Mouse (Mus musculus) embryonic stem cell, embryonic (primary cell): ENCODE results near the gene Slc35f6.

ENCODE experiments used
- CTCF ChIA-PET, 4 experiments: fragments of 300-600 bp in 2 of 4; fragments of 350-600 bp in 2 of 4; sonication (Branson Sonifier 250); formaldehyde crosslinking; loops; one replicate each; lab custom pipeline; 2022; ENCODE audit warnings: inconsistent platforms in 2 of 4; lab: Charles Lee
- POLR2A ChIA-PET, 4 experiments: fragments of 300-600 bp in 2 of 4; fragments of 350-600 bp in 2 of 4; sonication (Branson Sonifier 250); formaldehyde crosslinking; loops; one replicate each; lab custom pipeline; 2022; ENCODE audit warnings: antibody characterized with exemption in 4 of 4, inconsistent platforms in 1 of 4; lab: Charles Lee

The Slc35f6 gene

GRCm38 (mm10) chr5:30686781-30687180 is 39.0 kb downstream of the Slc35f6 start:
- POLR2A ChIA-PET: interaction anchor here in 3 of 4 experiments (0.6 to 3.0 kb wide), 5 partner anchors 10 to 451 kb away, joined by 3 to 14 read pairs (median 3); no protein-coding TSS in a partner anchor
- CTCF ChIA-PET: interaction anchor here (0.5 to 2.3 kb wide), 38 partner anchors 10 to 960 kb away, joined by 3 to 17 read pairs (median 3); partner anchors contain the start of genes Cenpa (in 1 of the 4) and Slc35f6 (in 1 of the 4)

GRCm38 (mm10) chr5:30700361-30701000 is 52.7 kb downstream of the Slc35f6 start:
- POLR2A ChIA-PET: interaction anchor here in 2 of 4 experiments (0.9 to 1.6 kb wide), 5 partner anchors 12 to 74 kb away, joined by 3 to 7 read pairs (median 3); no protein-coding TSS in a partner anchor
- CTCF ChIA-PET: interaction anchor here in 3 of 4 experiments (0.6 to 2.5 kb wide), 6 partner anchors 9 to 274 kb away, joined by 3 to 9 read pairs (median 4); no protein-coding TSS in a partner anchor

- POLR2A ChIA-PET: interaction anchor here in 2 of 4 experiments (0.8 to 1.6 kb wide), 7 partner anchors 9 to 168 kb away, joined by 3 to 7 read pairs (median 3); partner anchors contain the start of gene Cenpa (in 1 of the 2)
- CTCF ChIA-PET: interaction anchor here in 3 of 4 experiments (0.6 to 2.5 kb wide), 6 partner anchors 8 to 273 kb away, joined by 3 to 9 read pairs (median 5); no protein-coding TSS in a partner anchor
These were observed 53.6 kb downstream of the Slc35f6 start for GRCm38 (mm10) chr5:30701373-30701772.

DNA sequence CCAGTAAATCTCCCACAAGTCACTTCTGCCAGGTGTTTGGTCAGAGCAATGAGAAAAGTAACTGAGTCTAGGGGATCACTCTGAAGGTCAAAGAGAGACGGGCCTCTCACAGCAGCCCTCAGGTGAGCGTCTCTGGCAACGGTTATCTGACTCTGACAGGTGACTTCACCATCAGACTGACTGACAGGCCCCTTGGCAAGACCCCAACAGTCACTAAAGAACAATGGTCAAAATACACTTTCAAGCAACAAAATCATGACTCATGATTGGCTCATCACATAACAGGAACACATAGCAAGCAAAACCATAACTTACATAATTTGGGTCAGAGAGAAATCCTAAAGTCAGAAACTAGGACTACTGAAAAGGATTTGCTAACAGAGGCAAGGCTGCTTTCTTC is 54.1 kb downstream of the Slc35f6 start:
- CTCF ChIA-PET: interaction anchor here in 2 of 4 experiments (0.9 to 2.5 kb wide), 2 partner anchors 8 to 10 kb away, joined by 3 to 9 read pairs; no protein-coding TSS in a partner anchor
- POLR2A ChIA-PET: interaction anchor here in 2 of 4 experiments (0.7 to 1.5 kb wide), 7 partner anchors 8 to 191 kb away, joined by 3 to 7 read pairs (median 3); partner anchors contain the start of gene Cenpa (in 1 of the 2)
